Mouse (Mus musculus): ENCODE measurements around the gene Zdhhc24.

- TF ChIP-seq MAX (IDR thresholded peaks at IDR 0.05; ENCODE audit: low read depth): no peak
- no peak for TF ChIP-seq MYOG (IDR thresholded peaks at IDR 0.05; ENCODE audit: control insufficient read depth in 1 of 3, insufficient read depth in 1 of 3, insufficient read length in 2 of 3, low read depth in 2 of 3)
- TF ChIP-seq TCF12 (IDR thresholded peaks at IDR 0.05; ENCODE audit: insufficient read depth, poor library complexity, severe bottlenecking): no peak
- no peak for TF ChIP-seq USF1 (IDR thresholded peaks at IDR 0.05; ENCODE audit: low read depth)
- no peak for TF ChIP-seq POLR2A (IDR thresholded peaks at IDR 0.05; ENCODE audit: insufficient read length, low read depth)
- no peak for TF ChIP-seq REST (IDR thresholded peaks at IDR 0.05; ENCODE audit: insufficient read depth, insufficient read length)
- TF ChIP-seq POLR2AphosphoS2 (IDR thresholded peaks at IDR 0.05; ENCODE audit: insufficient read length, low read depth): no peak
- no peak for TF ChIP-seq SRF (IDR thresholded peaks at IDR 0.05; ENCODE audit: control insufficient read depth, insufficient read length, low read depth)
- TF ChIP-seq MYOD1 (IDR thresholded peaks at IDR 0.05; ENCODE audit: control insufficient read depth in 1 of 3, insufficient read length in 2 of 3, low read depth in 2 of 3): no peak
- TF ChIP-seq CEBPB (IDR thresholded peaks at IDR 0.05; ENCODE audit: insufficient read depth, poor library complexity, severe bottlenecking): no peak
- no peak for TF ChIP-seq E2F4 (IDR thresholded peaks at IDR 0.05; ENCODE audit: insufficient read depth)
- TF ChIP-seq TCF3 (IDR thresholded peaks at IDR 0.05; ENCODE audit: insufficient read length, low read depth): no peak
These were observed 44.5 kb upstream of the Zdhhc24 start for GRCm38 (mm10) chr19:4833977-4834376.
